Mouse (Mus musculus) intestine, embryonic 16.5 days (tissue): ENCODE results near the gene Spata22. TPM values are rescaled to one million over a fixed set of nuclear protein-coding genes. Genes with fewer than 3 reads are reported as not detected.

Experiments used
- polyA plus RNA-seq: library from polyadenylated mRNA; unstranded; fragments of >200 nt; fragmentation: Nextera tagmentation; extraction: Ambion mirVana; gene quantifications from 2 replicates; pipeline ENCODE4 v1.2.1, GENCODE M21; 2015

Spata22 gene
- polyA plus RNA-seq, 1 experiment from 2014 or later: 0.31 TPM

Other genes starting within 250 kb of the Spata22 start
- gene Itgae, start 239.2 kb upstream of the Spata22 start, polyA plus RNA-seq: 0.37 TPM in 2 replicates
- gene Haspin, start 191.4 kb upstream of the Spata22 start, polyA plus RNA-seq: 13.1 and 14.1 TPM in 2 replicates
- gene P2rx5, start 169.3 kb upstream of the Spata22 start, polyA plus RNA-seq: 0.12 TPM in 1 of 2 replicates, not detected in the other
- gene Emc6, start 152.7 kb upstream of the Spata22 start, polyA plus RNA-seq: 116 and 121 TPM in 2 replicates
- 231 and 236 TPM in 2 replicates for gene Tax1bp3, start 152.7 kb upstream of the Spata22 start, polyA plus RNA-seq
- 36.0 and 40.9 TPM in 2 replicates for gene Ctns, start 130.7 kb upstream of the Spata22 start, polyA plus RNA-seq
- 11.9 and 19.2 TPM in 2 replicates for gene Shpk, start 130.3 kb upstream of the Spata22 start, polyA plus RNA-seq
- 0.12 TPM in 2 replicates for gene Trpv1, start 95.4 kb upstream of the Spata22 start, polyA plus RNA-seq
- 0.13 and 0.16 TPM in 2 replicates for gene Trpv3, start 62.4 kb upstream of the Spata22 start, polyA plus RNA-seq
- 1.5 and 2.3 TPM in 2 replicates for gene Aspa, start 145 bp upstream of the Spata22 start, polyA plus RNA-seq
- not detected in 2 replicates for gene Gm49340, start within 50 bp of the Spata22 start, polyA plus RNA-seq
- not detected in 2 replicates for gene Olfr20, start 21.0 kb downstream of the Spata22 start, polyA plus RNA-seq
- gene Olfr376, start 41.5 kb downstream of the Spata22 start, polyA plus RNA-seq: not detected in 2 replicates
- not detected in 2 replicates for gene Olfr1, start 69.9 kb downstream of the Spata22 start, polyA plus RNA-seq
- gene Olfr378, start 98.7 kb downstream of the Spata22 start, polyA plus RNA-seq: not detected in 2 replicates
- not detected in 2 replicates for gene Olfr380, start 127.8 kb downstream of the Spata22 start, polyA plus RNA-seq
- not detected in 2 replicates for gene Olfr381, start 161.9 kb downstream of the Spata22 start, polyA plus RNA-seq
- not detected in 2 replicates for gene Olfr382, start 187.5 kb downstream of the Spata22 start, polyA plus RNA-seq